Mouse (Mus musculus): ENCODE measurements around the gene Zfp788.

DNA sequence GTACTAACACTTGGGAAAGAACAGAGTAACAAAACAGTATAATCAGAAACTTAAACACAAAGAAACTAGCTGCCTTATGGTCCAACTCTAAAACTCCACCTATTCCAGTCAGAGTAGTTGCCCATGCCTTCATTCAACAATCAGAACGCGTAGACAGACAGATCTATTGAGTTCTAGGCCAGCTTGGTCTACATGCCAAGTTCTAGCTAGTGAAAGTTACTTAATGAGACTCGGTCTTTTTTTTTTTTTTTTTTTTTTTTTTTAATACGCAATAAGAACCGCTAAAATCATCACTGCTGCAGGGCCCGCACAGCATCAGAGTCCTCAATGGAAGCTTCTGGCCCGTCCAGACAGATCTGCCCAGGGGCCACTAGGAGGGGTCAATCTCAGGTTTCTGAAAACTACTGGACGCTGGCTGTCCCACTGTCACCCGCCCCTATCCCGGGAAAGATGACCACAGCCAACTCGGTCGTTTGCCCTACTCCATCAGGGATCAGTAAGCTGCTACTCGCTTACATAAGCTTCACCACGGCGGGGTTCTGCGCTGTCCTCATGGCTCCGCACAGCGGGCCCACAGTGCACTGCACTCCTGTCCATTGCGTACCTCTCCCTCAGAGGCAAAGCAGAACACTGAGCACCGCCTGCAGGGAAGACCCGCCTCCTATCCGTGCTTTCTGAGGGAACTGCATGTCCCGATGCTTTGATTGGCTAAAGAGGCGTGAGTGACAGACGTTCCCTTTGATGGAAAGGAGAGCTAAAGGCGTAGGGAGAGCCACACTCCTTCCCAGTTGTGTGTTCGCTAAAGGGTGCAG, at the start of gene Zfp788:
- TF ChIP-seq MYOD1 (IDR thresholded peaks at IDR 0.05; ENCODE audit: control insufficient read depth in 1 of 3, insufficient read length in 2 of 3, low read depth in 2 of 3) (no peak), POLR2A (IDR thresholded peaks at IDR 0.05; ENCODE audit: insufficient read length, low read depth) (peak; percentile 73), E2F4 (IDR thresholded peaks at IDR 0.05; ENCODE audit: insufficient read depth) (no peak), POLR2AphosphoS2 (IDR thresholded peaks at IDR 0.05; ENCODE audit: insufficient read length, low read depth) (peak; percentile 66), USF1 (IDR thresholded peaks at IDR 0.05; ENCODE audit: low read depth) (no peak), REST (IDR thresholded peaks at IDR 0.05; ENCODE audit: insufficient read depth, insufficient read length) (no peak), CEBPB (IDR thresholded peaks at IDR 0.05; ENCODE audit: insufficient read depth, poor library complexity, severe bottlenecking) (no peak)
